Mouse (Mus musculus) olfactory bulb, adult 2 months (tissue): ENCODE data around the gene Ndufa11. TPM values are rescaled to one million over a fixed set of nuclear protein-coding genes. Genes with fewer than 3 reads are reported as not detected.

Experiments used
- H3K27ac ChIP-seq: fragments of 200-500 bp; 2 replicates; pipeline ENCODE4 v1.5.1; 2012; ENCODE audit warnings: low read depth, low read length; ENCODE audit not compliant: insufficient read depth
- H3K4me1 ChIP-seq: fragments of 200-500 bp; 2 replicates; pipeline ENCODE4 v1.6.1; 2012; ENCODE audit warnings: low read length; ENCODE audit not compliant: control insufficient read depth, insufficient read depth
- H3K4me3 ChIP-seq: fragments of 200-500 bp; 2 replicates; pipeline ENCODE4 v1.5.1; 2012; ENCODE audit warnings: mild to moderate bottlenecking, low read depth, low read length, moderate library complexity; ENCODE audit not compliant: insufficient read depth
- CTCF ChIP-seq: fragments of 200-500 bp; IDR thresholded peaks from 2 replicates; pipeline ENCODE4 v1.5.1; 2012; ENCODE audit warnings: low read depth, mild to moderate bottlenecking, low read length, moderate library complexity; ENCODE audit not compliant: insufficient read depth
- POLR2A ChIP-seq: fragments of 200-500 bp; IDR thresholded peaks from 2 replicates; pipeline ENCODE4 v1.6.1; 2012; ENCODE audit warnings: mild to moderate bottlenecking, low read depth, low read length, moderate library complexity; ENCODE audit not compliant: insufficient read depth
- WGBS: fragments of 180-500 bp; shearing (Covaris S2); methylation state at CpG from one replicate; pipeline ENCODE4 v1.1.7; 2018; 5-methylcytosine and 5-hydroxymethylcytosine counted together
- polyA plus RNA-seq: library from polyadenylated mRNA; stranded (reverse); fragments of >200 nt; gene quantifications from 2 replicates; pipeline ENCODE4 v1.2.4, GENCODE M21; 2012; ENCODE audit warnings: low replicate concordance; ENCODE audit not compliant: missing spikeins, insufficient read depth, insufficient read length

Ndufa11 gene
- polyA plus RNA-seq, 1 experiment, result not detected

DNA sequence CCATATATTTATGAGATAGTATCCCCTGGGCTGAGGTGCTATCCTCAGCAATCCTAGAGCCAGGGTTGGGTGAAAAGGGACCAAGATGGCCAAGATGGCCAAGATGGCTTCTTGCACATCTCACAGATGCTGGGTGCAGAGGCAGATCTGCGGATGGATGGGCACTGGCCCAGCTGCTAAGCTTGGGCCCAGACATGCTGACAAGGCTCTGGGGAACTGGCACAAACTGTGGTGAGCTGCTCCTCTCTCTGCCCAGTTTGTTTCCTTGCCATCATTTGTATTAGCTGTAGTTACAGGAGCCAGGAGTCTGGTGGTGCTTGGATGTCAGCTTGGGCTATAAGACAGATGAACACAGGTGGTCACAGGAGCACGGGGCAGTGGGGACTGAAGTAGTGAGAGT is 32.9 kb upstream of the Ndufa11 start:
- 36% methylated on average over 2 of the region's 2 CpGs for WGBS
- Histone ChIP-seq H3K4me1 (peaks cover 29% of the 10 kb centered on the region), H3K27ac (no peak overlapping the region), H3K4me3 (no peak overlapping the region)
- TF ChIP-seq POLR2A (no peak), CTCF (no peak)

DNA sequence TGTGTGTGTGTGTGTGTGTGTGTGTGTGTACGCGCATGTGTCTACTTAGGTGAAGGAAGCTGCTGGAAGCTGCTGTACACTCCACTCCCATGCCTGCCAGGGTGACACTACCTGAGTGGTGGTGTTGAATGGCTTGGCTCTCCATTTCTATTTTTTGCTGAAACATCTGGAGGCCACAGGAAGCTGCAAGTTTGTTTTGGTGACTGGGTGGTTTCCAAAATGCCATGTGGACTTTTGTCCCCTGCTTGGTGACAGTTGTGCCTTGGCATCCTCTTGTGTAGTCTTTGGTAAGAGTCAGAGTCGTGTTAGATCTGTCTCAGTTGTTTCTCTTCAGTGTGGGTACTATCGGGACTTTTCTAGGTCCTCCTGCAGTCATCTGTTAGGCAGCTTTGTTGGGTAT is 30.8 kb upstream of the Ndufa11 start:
- 73% methylated on average over 4 of the region's 4 CpGs for WGBS

DNA sequence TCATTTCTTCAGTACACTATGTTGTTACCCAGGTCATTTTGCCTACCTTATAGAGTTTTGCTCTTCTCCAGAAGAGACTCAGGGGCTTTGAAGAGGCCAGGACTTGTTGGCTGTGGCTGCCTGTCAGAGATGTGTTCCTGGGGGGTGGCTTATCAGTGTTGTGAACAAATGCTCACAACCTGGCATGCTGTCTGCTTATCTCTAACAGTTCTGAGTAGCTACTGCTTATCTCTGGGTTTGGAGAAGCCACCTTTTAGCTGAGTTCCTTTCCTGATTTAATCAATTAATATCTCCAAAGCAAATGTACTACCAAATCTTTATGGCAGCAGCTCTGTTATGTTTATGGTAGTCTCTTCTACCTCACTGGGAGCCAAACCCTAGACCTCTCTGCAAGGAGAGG is 29.5 kb upstream of the Ndufa11 start:
- Histone ChIP-seq H3K4me1 (peaks cover 38% of the 10 kb centered on the region), H3K4me3 (no peak overlapping the region), H3K27ac (no peak overlapping the region)
- TF ChIP-seq CTCF, result no peak
- TF ChIP-seq POLR2A, result no peak

More for the DNA sequence above, 30.8 kb upstream of the Ndufa11 start:
- no peak overlapping the region for H3K4me3 ChIP-seq
- no peak overlapping the region for H3K27ac ChIP-seq
- TF ChIP-seq CTCF, result no peak
- TF ChIP-seq POLR2A, result no peak
- H3K4me1 ChIP-seq, result peaks cover 33% of the 10 kb centered on the region

DNA sequence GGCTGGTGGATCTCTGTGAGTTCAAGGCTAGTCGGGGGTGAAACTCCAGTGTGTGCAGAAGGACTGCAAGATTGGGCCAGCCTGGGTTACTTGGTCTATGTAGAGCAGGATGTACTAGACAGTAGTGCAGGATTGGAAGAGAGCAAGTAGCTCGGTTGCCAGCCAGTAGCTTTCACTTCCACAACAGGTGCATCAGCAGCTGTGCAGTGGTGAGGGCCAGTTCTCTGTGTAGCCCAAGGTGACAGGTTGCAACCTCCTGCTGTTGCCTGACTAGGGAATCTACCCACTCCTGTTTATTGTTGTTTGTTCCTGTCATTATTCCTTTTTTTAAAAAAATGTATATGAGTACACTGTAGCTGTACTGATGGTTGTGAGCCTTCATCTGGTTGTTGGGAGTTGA is 28.9 kb upstream of the Ndufa11 start:
- TF ChIP-seq POLR2A (no peak), CTCF (no peak)

DNA sequence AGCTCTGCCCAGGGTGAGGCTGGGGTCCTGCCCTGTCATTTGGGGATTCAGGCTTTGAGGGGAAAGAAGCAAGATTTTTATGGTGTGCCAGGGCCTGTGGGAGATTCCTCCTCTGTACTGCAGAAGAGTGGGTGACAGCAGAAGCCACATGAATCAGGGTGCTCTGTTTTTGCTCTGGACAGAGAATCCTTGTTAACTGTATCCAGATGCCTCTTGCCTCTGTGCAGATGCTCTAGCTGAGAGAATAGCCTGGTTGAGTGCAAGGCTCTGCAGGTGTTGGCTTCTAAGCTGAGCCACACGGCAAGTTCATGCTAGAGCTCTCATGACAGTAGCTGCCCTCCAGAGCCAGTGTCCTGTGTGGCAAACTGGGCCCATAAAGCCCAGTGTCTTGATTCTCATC is 24.2 kb upstream of the Ndufa11 start:
- no peak overlapping the region for H3K4me3 ChIP-seq
- H3K27ac ChIP-seq, result peak overlapping the region; percentile 85
- H3K4me1 ChIP-seq, result peaks cover 46% of the 10 kb centered on the region
- 0% methylated on average over 1 of the region's 1 CpGs for WGBS
- TF ChIP-seq CTCF, result no peak
- TF ChIP-seq POLR2A, result no peak

More for the DNA sequence above, 28.9 kb upstream of the Ndufa11 start:
- no peak overlapping the region for H3K27ac ChIP-seq
- WGBS, result 92% methylated on average over 2 of the region's 2 CpGs
- H3K4me3 ChIP-seq, result no peak overlapping the region
- peaks cover 41% of the 10 kb centered on the region for H3K4me1 ChIP-seq

DNA sequence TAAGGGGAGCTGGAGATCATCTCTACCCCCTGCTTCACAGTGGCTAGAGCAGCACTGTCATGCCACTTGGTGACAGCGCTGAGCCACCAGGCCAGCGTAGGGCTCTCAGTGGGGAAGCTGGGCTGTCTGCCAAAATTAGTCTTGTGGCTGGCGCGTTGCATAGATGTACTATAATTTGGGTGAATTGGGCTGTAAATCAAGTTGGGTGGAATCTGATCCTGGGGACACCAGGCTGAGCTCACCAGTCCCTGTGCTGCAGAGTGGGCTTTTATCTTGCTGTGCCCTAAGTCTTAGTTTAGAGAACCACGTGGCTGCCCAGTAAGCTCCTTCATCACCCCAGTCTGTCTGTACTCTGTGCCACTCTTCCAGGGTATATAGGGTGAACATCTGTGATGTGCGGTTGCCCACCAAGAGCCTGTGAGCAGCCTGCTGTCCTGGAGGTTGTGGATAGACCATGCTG is 23.7 kb upstream of the Ndufa11 start:
- Histone ChIP-seq H3K4me3 (no peak overlapping the region), H3K27ac (peak overlapping the region; percentile 85), H3K4me1 (peaks cover 46% of the 10 kb centered on the region)
- WGBS, result 6% methylated on average over 6 of the region's 6 CpGs
- no peak for TF ChIP-seq POLR2A
- TF ChIP-seq CTCF, result no peak

DNA sequence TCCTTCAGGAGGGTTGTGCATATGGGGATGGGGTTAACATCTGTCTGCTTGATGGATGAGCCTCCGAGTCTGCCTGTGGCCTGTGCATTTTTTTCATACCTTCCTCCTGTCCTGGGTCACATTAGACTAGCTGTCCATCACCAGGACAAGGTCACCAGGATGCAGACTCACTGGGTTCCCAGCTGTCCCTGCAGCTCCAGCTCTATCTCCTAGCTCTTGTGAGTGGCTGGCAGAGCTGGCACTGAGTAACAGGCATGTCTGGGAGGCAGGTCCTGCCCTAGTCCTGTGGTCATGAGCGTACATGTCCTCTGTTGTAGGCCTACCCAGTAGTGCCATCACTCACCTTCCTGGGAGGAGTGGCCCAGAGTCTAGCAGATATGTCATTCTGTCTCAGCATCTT is 17.1 kb upstream of the Ndufa11 start:
- peaks cover 7% of the 10 kb centered on the region for H3K4me1 ChIP-seq
- no peak for TF ChIP-seq CTCF
- TF ChIP-seq POLR2A, result no peak
- H3K4me3 ChIP-seq, result no peak overlapping the region
- 94% methylated on average over 2 of the region's 2 CpGs for whole genome bisulfite sequencing
- H3K27ac ChIP-seq, result no peak overlapping the region

DNA sequence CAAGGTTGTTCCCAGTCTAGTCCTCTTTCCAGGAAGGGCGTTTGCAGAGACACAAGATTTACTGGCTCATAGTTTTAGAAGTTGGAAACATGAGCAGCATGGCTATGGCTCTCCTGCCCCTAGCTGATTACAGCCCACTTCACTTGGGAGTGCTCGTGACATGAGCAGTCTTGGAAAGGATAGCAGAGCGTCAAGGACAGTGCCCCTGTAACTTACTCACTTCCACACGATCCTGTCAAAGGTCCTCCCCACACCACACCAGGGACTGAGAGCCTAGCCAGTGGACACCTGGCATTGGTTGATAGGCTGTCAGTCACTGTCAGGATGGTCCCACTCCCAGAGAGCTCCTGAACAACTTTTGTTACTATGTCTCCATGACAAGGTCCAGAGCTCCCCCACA is 14.5 kb upstream of the Ndufa11 start:
- 85% methylated on average over 4 of the region's 4 CpGs for WGBS
- no peaks in the 10 kb centered on the region for H3K4me1 ChIP-seq
- no peak overlapping the region for H3K4me3 ChIP-seq
- no peak for TF ChIP-seq CTCF
- no peak for TF ChIP-seq POLR2A
- H3K27ac ChIP-seq, result no peak overlapping the region

DNA sequence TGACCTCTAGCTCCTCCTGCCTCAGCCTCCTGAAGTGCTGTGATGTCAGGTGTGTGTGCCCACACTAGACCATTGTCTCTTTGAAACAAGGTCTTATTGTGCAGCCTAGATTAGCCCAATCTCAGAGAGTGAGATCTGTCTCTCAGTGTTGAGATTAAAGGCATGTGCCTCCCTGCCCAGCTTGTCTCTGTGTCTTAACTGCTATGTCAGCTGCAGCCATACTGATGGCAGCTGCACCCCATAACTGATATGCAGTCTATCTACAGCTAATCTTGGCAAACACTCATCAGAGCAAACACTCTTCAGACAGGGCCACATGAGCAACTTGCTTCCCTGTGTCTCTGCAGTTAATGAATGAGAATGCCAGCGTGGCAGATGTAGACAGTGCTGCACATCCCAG is 11.1 kb upstream of the Ndufa11 start:
- Histone ChIP-seq H3K4me1 (no peaks in the 10 kb centered on the region), H3K4me3 (no peak overlapping the region), H3K27ac (no peak overlapping the region)
- 97% methylated on average over 1 of the region's 1 CpGs for WGBS
- TF ChIP-seq CTCF (no peak), POLR2A (no peak)

DNA sequence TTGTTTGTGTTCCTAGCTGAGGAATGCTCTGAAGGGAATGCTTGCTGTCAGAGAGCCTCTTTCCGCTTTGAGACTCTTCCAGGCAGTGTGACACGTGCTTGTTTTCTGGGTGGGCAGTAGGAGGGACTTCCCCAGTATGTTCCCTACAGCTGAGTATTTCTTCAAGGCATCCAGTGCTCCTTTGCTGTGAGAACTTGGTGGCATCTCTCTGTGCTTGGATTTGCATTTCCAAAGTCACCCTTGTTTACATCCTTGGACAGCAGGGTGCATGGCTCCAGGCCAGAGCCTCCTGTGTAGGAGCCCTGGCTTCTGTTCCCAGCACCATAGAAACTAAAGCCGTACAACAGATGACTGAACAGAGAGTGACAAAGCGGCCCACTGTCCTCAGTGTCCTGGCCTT is 8.9 kb upstream of the Ndufa11 start:
- Histone ChIP-seq H3K27ac (no peak overlapping the region), H3K4me1 (peaks cover 9% of the 10 kb centered on the region; the same call in 1 of the 2 replicates), H3K4me3 (no peak overlapping the region)
- 50% methylated on average over 4 of the region's 4 CpGs for WGBS
- no peak for TF ChIP-seq CTCF
- TF ChIP-seq POLR2A, result no peak
